Mouse (Mus musculus) cerebellum, adult 2 months (tissue): ENCODE measurements around the gene Sgo2b. TPM values are rescaled to one million over a fixed set of nuclear protein-coding genes. Genes with fewer than 3 reads are reported as not detected.

ENCODE experiments used
- DNase-seq, 2 experiments: peaks; one replicate each; pipeline ENCODE4 v3.0.0; 2021
- H3K27ac ChIP-seq: fragments of 200-500 bp; 2 replicates; pipeline ENCODE4 v1.5.1; 2012; ENCODE audit warnings: low read length, control low read depth, inconsistent platforms; ENCODE audit not compliant: insufficient read depth
- H3K27me3 ChIP-seq: fragments of 200-500 bp; 2 replicates; pipeline ENCODE4 v1.6.1; 2012; ENCODE audit warnings: inconsistent platforms, mild to moderate bottlenecking, low read length, moderate library complexity; ENCODE audit not compliant: control insufficient read depth, insufficient read depth
- H3K4me1 ChIP-seq: fragments of 200-500 bp; 2 replicates; pipeline ENCODE4 v1.6.1; 2011; ENCODE audit warnings: low read length; ENCODE audit not compliant: control insufficient read depth, insufficient read depth
- H3K4me3 ChIP-seq: fragments of 200-500 bp; replicated peaks from 2 replicates; pipeline ENCODE3; 2011; ENCODE audit warnings: mild to moderate bottlenecking, low read depth, low read length, control low read depth; ENCODE audit not compliant: insufficient read depth
- CTCF ChIP-seq: fragments of 200-500 bp; IDR thresholded peaks from 2 replicates; pipeline ENCODE4 v1.5.1; 2011; ENCODE audit warnings: low read depth, mild to moderate bottlenecking, control low read depth, low read length, moderate library complexity, borderline replicate concordance; ENCODE audit not compliant: insufficient read depth
- POLR2A ChIP-seq: fragments of 200-500 bp; IDR thresholded peaks from 2 replicates; pipeline ENCODE4 v1.6.1; 2011; ENCODE audit warnings: low read length, control low read depth, borderline replicate concordance; ENCODE audit not compliant: insufficient read depth
- WGBS: fragments of 180-500 bp; shearing (Covaris S2); methylation state at CpG from one replicate; pipeline ENCODE4 v1.1.7; 2018; 5-methylcytosine and 5-hydroxymethylcytosine counted together
- polyA plus RNA-seq: library from polyadenylated mRNA; depleted of rRNA; stranded (reverse); fragments of >200 nt; gene quantifications from 2 replicates; pipeline ENCODE4 v1.2.3, GENCODE M21; 2012

Gene Sgo2b
- polyA plus RNA-seq, 1 experiment = 0.03 TPM

- Histone ChIP-seq H3K4me3 (no peak overlapping the region), H3K27me3 (no peaks in the 10 kb centered on the region), H3K4me1 (no peaks in the 10 kb centered on the region), H3K27ac (no peak overlapping the region)
- no peak for DNase-seq
- TF ChIP-seq CTCF (no peak), POLR2A (no peak)
- WGBS = 73% methylated on average over 2 of the region's 2 CpGs
These were observed 57.0 kb downstream of the Sgo2b start for GRCm38 (mm10) chr8:63895096-63895495.

DNA sequence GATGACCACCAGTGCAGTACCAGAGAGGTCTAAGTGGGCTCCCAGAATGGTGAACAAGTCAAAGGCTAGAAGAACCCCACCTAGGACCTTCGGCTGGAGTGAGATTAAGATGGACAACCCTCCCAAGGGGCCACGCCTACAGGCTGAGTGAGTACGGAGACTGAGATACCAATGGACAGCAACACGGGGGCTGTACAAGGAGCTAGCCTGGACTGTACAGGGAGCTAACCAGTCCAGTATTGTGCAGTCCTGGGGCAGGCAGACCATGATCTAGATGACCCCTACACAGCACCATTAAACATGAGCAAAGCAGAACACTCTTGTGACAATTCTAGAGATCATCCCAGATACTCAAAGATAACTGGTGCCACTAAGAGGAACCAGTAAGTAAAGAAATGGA lies 73.7 kb downstream of the Sgo2b start:
- 84% methylated on average over 4 of the region's 4 CpGs for WGBS
- Histone ChIP-seq H3K27me3 (no peaks in the 10 kb centered on the region), H3K4me3 (no peak overlapping the region), H3K27ac (no peak overlapping the region), H3K4me1 (no peaks in the 10 kb centered on the region)
- TF ChIP-seq POLR2A (no peak), CTCF (no peak)
- no peak for DNase-seq

DNA sequence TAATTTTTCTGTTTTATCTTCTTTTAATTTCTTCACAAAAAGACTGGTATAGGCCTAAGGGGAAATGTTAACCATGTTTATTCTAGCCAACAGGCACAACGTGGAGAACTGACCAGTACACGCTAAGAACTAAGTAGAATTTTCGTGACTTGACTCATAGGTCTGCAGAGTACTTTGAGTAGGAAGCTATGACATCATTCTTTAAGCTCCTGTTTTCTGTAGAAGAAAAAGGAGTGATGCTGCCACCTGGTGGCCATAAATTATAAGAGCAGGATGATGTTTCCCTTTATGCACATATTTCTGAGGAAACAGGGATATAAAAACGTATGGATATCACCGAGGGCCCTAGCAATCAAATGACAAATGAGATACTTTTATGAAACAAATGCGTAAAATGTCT lies 74.7 kb downstream of the Sgo2b start:
- H3K27ac ChIP-seq = no peak overlapping the region
- H3K4me1 ChIP-seq = no peaks in the 10 kb centered on the region
- no peak overlapping the region for H3K4me3 ChIP-seq
- H3K27me3 ChIP-seq = no peaks in the 10 kb centered on the region
- TF ChIP-seq POLR2A (no peak), CTCF (peak; percentile 31; the same call in 1 of the 2 replicates)
- DNase-seq = peak; percentile 43 to 48
- 10% methylated on average over 6 of the region's 6 CpGs for WGBS

DNA sequence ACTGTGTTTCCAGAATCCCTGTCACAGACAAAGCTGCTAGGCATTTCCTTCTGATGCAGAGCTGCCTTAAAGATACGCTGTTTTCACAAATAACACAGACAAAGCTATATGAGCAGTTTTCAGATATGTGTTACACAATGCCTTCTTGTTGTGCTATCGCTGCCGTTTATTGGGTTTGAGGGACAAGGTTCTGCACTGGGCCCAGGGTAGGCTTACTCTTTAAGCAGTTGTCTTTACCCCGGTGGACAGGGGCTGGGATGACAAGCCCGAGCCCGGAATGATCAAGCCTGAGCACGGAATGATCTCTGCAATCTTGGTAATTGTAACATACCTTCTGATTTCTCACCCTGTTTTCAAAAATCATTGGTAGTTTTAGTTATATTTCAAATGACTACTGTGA lies 75.1 kb downstream of the Sgo2b start:
- no peak overlapping the region for H3K27ac ChIP-seq
- DNase-seq = no peak
- no peaks in the 10 kb centered on the region for H3K4me1 ChIP-seq

More for the DNA sequence above, 75.1 kb downstream of the Sgo2b start:
- H3K27me3 ChIP-seq = no peaks in the 10 kb centered on the region
- no peak overlapping the region for H3K4me3 ChIP-seq
- WGBS = 93% methylated on average over 7 of the region's 7 CpGs
- no peak for TF ChIP-seq POLR2A
- TF ChIP-seq CTCF = no peak
